8 mouse cellular contexts compared by ENCODE assay signal in genomic region chr17:56626260-56626659, GRCm38 (mm10). TPM values are rescaled to one million over a fixed set of nuclear protein-coding genes. Genes with fewer than 3 reads are reported as not detected.
A peak's percentile ranks its signal among the peaks of the same experiment; 100 is the strongest.
DNase-seq lines count a peak whose midpoint lies in the region; ATAC-seq and TF ChIP-seq lines count a peak whose summit lies in the region.

No protein-coding gene starts in this region.

- peak overlapping the region; percentile 97 for H3K4me2 ChIP-seq in heart, postnatal 0 days (ENCODE audit: low read depth, low read length)

- H3K9me3 ChIP-seq in heart, postnatal 0 days (replicated peaks; ENCODE audit: control insufficient read depth, low read length): no peaks in the 10 kb centered on the region
- no peaks in the 10 kb centered on the region for H3K9me3 ChIP-seq in midbrain, embryonic 10.5 days (replicated peaks)

- H3K9ac ChIP-seq in heart, postnatal 0 days (replicated peaks; ENCODE audit: low read depth, low read length): peak overlapping the region; percentile 81

- peaks cover 28% of the 10 kb centered on the region for H3K36me3 ChIP-seq in heart, postnatal 0 days (replicated peaks; ENCODE audit: control insufficient read depth, insufficient read depth, low read length)
- peaks cover 42% of the 10 kb centered on the region for H3K36me3 ChIP-seq in midbrain, embryonic 10.5 days

- TF ChIP-seq CTCF in heart, postnatal 0 days (IDR thresholded peaks at IDR 0.05; ENCODE audit: low read depth): no peak

- peak overlapping the region; percentile 52; the same call in 1 of the 2 replicates for H3K27ac ChIP-seq in heart, postnatal 0 days (ENCODE audit: low read depth)
- H3K27ac ChIP-seq in midbrain, embryonic 10.5 days (replicated peaks): peak overlapping the region; percentile 90

- H3K4me1 ChIP-seq in heart, postnatal 0 days (ENCODE audit: control insufficient read depth, insufficient read depth): peaks cover 25% of the 10 kb centered on the region
- peaks cover 26% of the 10 kb centered on the region for H3K4me1 ChIP-seq in midbrain, embryonic 10.5 days

- TF ChIP-seq EP300 in heart, postnatal 0 days (IDR thresholded peaks at IDR 0.05; ENCODE audit: low read depth): no peak

- peak overlapping the region; percentile 92 for H3K4me3 ChIP-seq in heart, postnatal 0 days (ENCODE audit: low read depth, low read length)
- H3K4me3 ChIP-seq in midbrain, embryonic 10.5 days: peak overlapping the region; percentile 83

- under 1% methylated on average over 24 of the region's 32 CpGs for WGBS in heart, postnatal 0 days
- WGBS in midbrain, embryonic 10.5 days: under 1% methylated on average over 32 of the region's 32 CpGs

- intact Hi-C loops in left cerebral cortex, postnatal 25 days (cut with DNase I): no loop called here

- H3K27me3 ChIP-seq in heart, postnatal 0 days (ENCODE audit: control insufficient read depth, insufficient read depth, low read length): no peaks in the 10 kb centered on the region
- no peaks in the 10 kb centered on the region for H3K27me3 ChIP-seq in midbrain, embryonic 10.5 days (ENCODE audit: low read depth, poor library complexity, severe bottlenecking)

- no peak; the same call in 1 of the 2 replicates for ATAC-seq in heart, postnatal 0 days (ENCODE audit: insufficient read depth, low read depth)
- peak; percentile 38 for ATAC-seq in granulocyte monocyte progenitor cell, adult 5-6 weeks (replicated peaks; ENCODE audit: poor library complexity, severe bottlenecking)

- no peak for DNase-seq in heart, postnatal 0 days (ENCODE audit: low spot score)
- DNase-seq in heart, adult 9 months (ENCODE audit: low spot score in 2 of 2): no peak
- DNase-seq in NIH3T3 (ENCODE audit: low read depth): peak; percentile 19
- no peak for DNase-seq in midbrain, embryonic 10.5 days (ENCODE audit: low spot score)
- DNase-seq in right cerebral cortex, adult 2 months (ENCODE audit: low spot score in 2 of 2): no peak
- DNase-seq in left cerebral cortex, postnatal 25 days (ENCODE audit: low spot score in 2 of 2): no peak
- DNase-seq in kidney, adult 8-10 months: no peak

RNA-seq across cellular contexts. Expression of gene Lonp1, which starts 0.4 kb away (rescaled TPM):
- 109 and 115 TPM in 2 replicates for total RNA-seq in heart, postnatal 0 days (2014; rRNA removed; ENCODE audit: low replicate concordance)
- polyA plus RNA-seq in heart, postnatal 0 days (2015; fragmentation: Nextera tagmentation; extraction: Ambion mirVana): 43.6 and 46.4 TPM in 2 replicates
- 38.2 and 45.5 TPM in 2 replicates for total RNA-seq in granulocyte monocyte progenitor cell, adult 5-6 weeks (2014; fragmentation: Nextera tagmentation)
- total RNA-seq in granulocyte monocyte progenitor cell, adult 5-6 weeks (2017): 64.1 and 68.4 TPM in 2 replicates
- polyA plus RNA-seq in midbrain, embryonic 10.5 days (2016; fragmentation: Nextera tagmentation; extraction: Ambion mirVana): 52.4 and 54.4 TPM in 2 replicates
- total RNA-seq in left cerebral cortex, postnatal 25 days (2021): 10 to 100 TPM; 63.0 to 63.1 TPM

RNA-seq across cellular contexts. Expression of gene Catsperd, which starts 1.7 kb away (rescaled TPM):
- total RNA-seq in heart, postnatal 0 days (2014; rRNA removed; ENCODE audit: low replicate concordance): not detected in 2 replicates
- 0.20 and 0.23 TPM in 2 replicates for polyA plus RNA-seq in heart, postnatal 0 days (2015; fragmentation: Nextera tagmentation; extraction: Ambion mirVana)
- total RNA-seq in granulocyte monocyte progenitor cell, adult 5-6 weeks (2014; fragmentation: Nextera tagmentation): not detected in 2 replicates
- 0.77 TPM in 1 of 2 replicates, not detected in the other for total RNA-seq in granulocyte monocyte progenitor cell, adult 5-6 weeks (2017)
- polyA plus RNA-seq in midbrain, embryonic 10.5 days (2016; fragmentation: Nextera tagmentation; extraction: Ambion mirVana): 0.61 and 0.79 TPM in 2 replicates
- total RNA-seq in left cerebral cortex, postnatal 25 days (2021): under 1 TPM; 0.73 TPM

RNA-seq across cellular contexts. Expression of gene Rpl36, which starts 13.0 kb away (rescaled TPM):
- 1,192 and 2,008 TPM in 2 replicates for total RNA-seq in heart, postnatal 0 days (2014; rRNA removed; ENCODE audit: low replicate concordance)
- polyA plus RNA-seq in heart, postnatal 0 days (2015; fragmentation: Nextera tagmentation; extraction: Ambion mirVana): 1,600 and 1,704 TPM in 2 replicates
- total RNA-seq in granulocyte monocyte progenitor cell, adult 5-6 weeks (2014; fragmentation: Nextera tagmentation): 1,578 and 3,268 TPM in 2 replicates
- total RNA-seq in granulocyte monocyte progenitor cell, adult 5-6 weeks (2017): 2,318 and 2,523 TPM in 2 replicates
- 1,286 and 1,494 TPM in 2 replicates for polyA plus RNA-seq in midbrain, embryonic 10.5 days (2016; fragmentation: Nextera tagmentation; extraction: Ambion mirVana)
- total RNA-seq in left cerebral cortex, postnatal 25 days (2021): 100 to 1,000 TPM; 334 to 355 TPM

RNA-seq across cellular contexts. Expression of gene 2410015M20Rik, which starts 16.7 kb away (rescaled TPM):
- 199 and 207 TPM in 2 replicates for total RNA-seq in heart, postnatal 0 days (2014; rRNA removed; ENCODE audit: low replicate concordance)
- 527 and 554 TPM in 2 replicates for polyA plus RNA-seq in heart, postnatal 0 days (2015; fragmentation: Nextera tagmentation; extraction: Ambion mirVana)
- total RNA-seq in granulocyte monocyte progenitor cell, adult 5-6 weeks (2014; fragmentation: Nextera tagmentation): 140 and 159 TPM in 2 replicates
- total RNA-seq in granulocyte monocyte progenitor cell, adult 5-6 weeks (2017): 147 and 185 TPM in 2 replicates
- polyA plus RNA-seq in midbrain, embryonic 10.5 days (2016; fragmentation: Nextera tagmentation; extraction: Ambion mirVana): 197 and 202 TPM in 2 replicates
- 100 to 1,000 TPM; 135 to 142 TPM for total RNA-seq in left cerebral cortex, postnatal 25 days (2021)

RNA-seq across cellular contexts. Expression of gene Safb, which starts 41.6 kb away (rescaled TPM):
- total RNA-seq in heart, postnatal 0 days (2014; rRNA removed; ENCODE audit: low replicate concordance): 15.4 and 39.8 TPM in 2 replicates
- 52.9 and 55.5 TPM in 2 replicates for polyA plus RNA-seq in heart, postnatal 0 days (2015; fragmentation: Nextera tagmentation; extraction: Ambion mirVana)
- total RNA-seq in granulocyte monocyte progenitor cell, adult 5-6 weeks (2014; fragmentation: Nextera tagmentation): 69.1 and 99.9 TPM in 2 replicates
- total RNA-seq in granulocyte monocyte progenitor cell, adult 5-6 weeks (2017): 72.9 and 77.2 TPM in 2 replicates
- 148 and 157 TPM in 2 replicates for polyA plus RNA-seq in midbrain, embryonic 10.5 days (2016; fragmentation: Nextera tagmentation; extraction: Ambion mirVana)
- 100 to 1,000 TPM; 128 to 147 TPM for total RNA-seq in left cerebral cortex, postnatal 25 days (2021)
